ENCODE assay signal across 32 mouse cellular contexts in genomic region chr3:129273156-129273831, GRCm38 (mm10). TPM values are rescaled to one million over a fixed set of nuclear protein-coding genes. Genes with fewer than 3 reads are reported as not detected.
DNase-seq lines count a peak whose midpoint lies in the region; ATAC-seq and TF ChIP-seq lines count a peak whose summit lies in the region.
"Had no signal": no experiment of that assay in that cellular context is flagged by ENCODE, and none has a peak within 500 bp of the region (broad histone marks: within the 10 kb centered on the region; RNA-seq: fewer than 3 reads in every experiment).

No protein-coding gene starts in this region.

- H3K27me3 ChIP-seq in heart, postnatal 0 days (ENCODE audit: control insufficient read depth, insufficient read depth, low read length): no peaks in the 10 kb centered on the region
- no peaks in the 10 kb centered on the region for H3K27me3 ChIP-seq in heart, embryonic 12.5 days (replicated peaks)
- H3K27me3 ChIP-seq in kidney, postnatal 0 days (ENCODE audit: insufficient read depth, low read length): no peaks in the 10 kb centered on the region
- H3K27me3 ChIP-seq in kidney, embryonic 15.5 days: no peaks in the 10 kb centered on the region
- H3K27me3 ChIP-seq in intestine, embryonic 16.5 days (replicated peaks; ENCODE audit: control insufficient read depth, insufficient read depth, low read length): no peaks in the 10 kb centered on the region
- no peaks in the 10 kb centered on the region for H3K27me3 ChIP-seq in small intestine, adult 2 months (ENCODE audit: control insufficient read depth, insufficient read depth, low read length)
- H3K27me3 ChIP-seq: embryonic facial prominence, embryonic 12.5 days; heart, embryonic 13.5 days; hindbrain, embryonic 15.5 days; limb, embryonic 13.5 days; liver, embryonic 13.5 days; megakaryocyte, embryonic 14.5 days; midbrain, embryonic 12.5 days; neural tube, embryonic 13.5 days; Patski had no signal

- peak; percentile 37 for DNase-seq in heart, postnatal 0 days (ENCODE audit: low spot score)
- DNase-seq in kidney, postnatal 0 days (ENCODE audit: low spot score): peak; percentile 35
- DNase-seq in urinary bladder, postnatal 4 days (ENCODE audit: low spot score in 2 of 2): no peak
- DNase-seq in embryo, embryonic 9.5 days (ENCODE audit: extremely low spot score): no peak
- DNase-seq: adrenal gland, postnatal 25 days; cerebellum, adult 8-10 months; cerebellum, postnatal 36 days; gastrocnemius, postnatal 25 days; heart, postnatal 14 days; liver, embryonic 13.5 days; lung, adult 18-20 months; lung, postnatal 4 days; right cerebral cortex, postnatal 4 days; thymus, adult 2 months; thymus, postnatal 4 days had no signal

- ATAC-seq in heart, postnatal 0 days (ENCODE audit: insufficient read depth, low read depth): no peak
- no peak for ATAC-seq in heart, embryonic 12.5 days (ENCODE audit: insufficient number of reproducible peaks, low FRiP score)
- 0 out of 2 replicates have a peak, but pooled peaks have one; percentile 25 for ATAC-seq in kidney, postnatal 0 days (replicated peaks; ENCODE audit: low FRiP score, low read depth)
- ATAC-seq in kidney, embryonic 15.5 days (replicated peaks; ENCODE audit: low FRiP score): no peak
- peak; percentile 91 for ATAC-seq in intestine, embryonic 16.5 days
- ATAC-seq: forebrain, embryonic 14.5 days; inflammation-experienced regulatory T-cells, adult 6 months; lung, postnatal 0 days; Patski had no signal

- no peak overlapping the region for H3K9ac ChIP-seq in heart, postnatal 0 days (replicated peaks; ENCODE audit: low read depth, low read length)
- H3K9ac ChIP-seq in heart, embryonic 12.5 days: no peak overlapping the region
- H3K9ac ChIP-seq in kidney, postnatal 0 days (ENCODE audit: low read depth, low read length): no peak overlapping the region
- H3K9ac ChIP-seq in kidney, embryonic 15.5 days: no peak overlapping the region
- H3K9ac ChIP-seq in intestine, embryonic 16.5 days (ENCODE audit: low read depth, low read length): no peak overlapping the region
- H3K9ac ChIP-seq: embryonic facial prominence, embryonic 12.5 days; heart, embryonic 13.5 days; hindbrain, embryonic 15.5 days; limb, embryonic 13.5 days; liver, embryonic 13.5 days; midbrain, embryonic 12.5 days; neural tube, embryonic 13.5 days had no signal

- H3K4me2 ChIP-seq in heart, postnatal 0 days (ENCODE audit: low read depth, low read length): no peak overlapping the region
- H3K4me2 ChIP-seq in heart, embryonic 12.5 days: no peak overlapping the region
- no peak overlapping the region for H3K4me2 ChIP-seq in kidney, postnatal 0 days (ENCODE audit: low read length)
- H3K4me2 ChIP-seq in kidney, embryonic 15.5 days: no peak overlapping the region
- no peak overlapping the region for H3K4me2 ChIP-seq in intestine, embryonic 16.5 days (ENCODE audit: low read depth, low read length)
- H3K4me2 ChIP-seq: embryonic facial prominence, embryonic 12.5 days; heart, embryonic 13.5 days; hindbrain, embryonic 15.5 days; limb, embryonic 13.5 days; liver, embryonic 13.5 days; midbrain, embryonic 12.5 days; neural tube, embryonic 13.5 days had no signal

- TF ChIP-seq EP300 in heart, postnatal 0 days (IDR thresholded peaks at IDR 0.05; ENCODE audit: low read depth): no peak

- no peaks in the 10 kb centered on the region for H3K9me3 ChIP-seq in heart, postnatal 0 days (replicated peaks; ENCODE audit: control insufficient read depth, low read length)
- no peaks in the 10 kb centered on the region for H3K9me3 ChIP-seq in heart, embryonic 12.5 days (replicated peaks)
- no peaks in the 10 kb centered on the region for H3K9me3 ChIP-seq in kidney, postnatal 0 days (replicated peaks; ENCODE audit: low read length)
- no peaks in the 10 kb centered on the region for H3K9me3 ChIP-seq in kidney, embryonic 15.5 days (replicated peaks)
- no peaks in the 10 kb centered on the region for H3K9me3 ChIP-seq in intestine, embryonic 16.5 days (ENCODE audit: control insufficient read depth, low read length)
- H3K9me3 ChIP-seq: embryonic facial prominence, embryonic 12.5 days; heart, embryonic 13.5 days; hindbrain, embryonic 10.5 days; hindbrain, embryonic 15.5 days; limb, embryonic 13.5 days; liver, embryonic 13.5 days; midbrain, embryonic 12.5 days; neural tube, embryonic 13.5 days had no signal

- no peak for TF ChIP-seq POLR2A in small intestine, adult 2 months (IDR thresholded peaks at IDR 0.05; ENCODE audit: low read depth, low read length)

- TF ChIP-seq CTCF in heart, postnatal 0 days (IDR thresholded peaks at IDR 0.05; ENCODE audit: low read depth): no peak
- TF ChIP-seq CTCF in kidney, postnatal 0 days (IDR thresholded peaks at IDR 0.05; ENCODE audit: low read depth): no peak
- TF ChIP-seq CTCF in small intestine, adult 2 months (IDR thresholded peaks at IDR 0.05; ENCODE audit: extremely low read depth, insufficient read length, insufficient replicate concordance, low read depth, low read length): no peak

- no peak overlapping the region for H3K4me3 ChIP-seq in heart, postnatal 0 days (ENCODE audit: low read depth, low read length)
- no peak overlapping the region for H3K4me3 ChIP-seq in heart, embryonic 12.5 days
- H3K4me3 ChIP-seq in kidney, postnatal 0 days (replicated peaks; ENCODE audit: low read depth, low read length): no peak overlapping the region
- H3K4me3 ChIP-seq in kidney, embryonic 15.5 days (replicated peaks): no peak overlapping the region
- H3K4me3 ChIP-seq in intestine, embryonic 16.5 days (ENCODE audit: low read length): no peak overlapping the region
- no peak overlapping the region for H3K4me3 ChIP-seq in small intestine, adult 2 months (ENCODE audit: low read depth, low read length)
- H3K4me3 ChIP-seq: embryonic facial prominence, embryonic 12.5 days; heart, embryonic 13.5 days; hindbrain, embryonic 10.5 days; hindbrain, embryonic 15.5 days; limb, embryonic 13.5 days; liver, embryonic 13.5 days; megakaryocyte, embryonic 14.5 days; midbrain, embryonic 12.5 days; neural tube, embryonic 13.5 days had no signal

- H3K27ac ChIP-seq in heart, postnatal 0 days (ENCODE audit: low read depth): no peak overlapping the region
- no peak overlapping the region for H3K27ac ChIP-seq in heart, embryonic 12.5 days (ENCODE audit: poor library complexity, severe bottlenecking)
- H3K27ac ChIP-seq in kidney, postnatal 0 days: no peak overlapping the region
- no peak overlapping the region for H3K27ac ChIP-seq in kidney, embryonic 15.5 days
- H3K27ac ChIP-seq in intestine, embryonic 16.5 days (ENCODE audit: low read length): peak overlapping the region; percentile 54
- peak overlapping the region; percentile 62 for H3K27ac ChIP-seq in small intestine, adult 2 months (ENCODE audit: insufficient read depth, low read depth, low read length)
- H3K27ac ChIP-seq: embryonic facial prominence, embryonic 12.5 days; heart, embryonic 13.5 days; hindbrain, embryonic 10.5 days; hindbrain, embryonic 15.5 days; limb, embryonic 13.5 days; liver, embryonic 13.5 days; midbrain, embryonic 12.5 days; neural tube, embryonic 13.5 days had no signal

- H3K4me1 ChIP-seq in heart, postnatal 0 days (ENCODE audit: control insufficient read depth, insufficient read depth): no peaks in the 10 kb centered on the region
- H3K4me1 ChIP-seq in heart, embryonic 12.5 days (replicated peaks): no peaks in the 10 kb centered on the region
- H3K4me1 ChIP-seq in kidney, postnatal 0 days (replicated peaks; ENCODE audit: insufficient read depth, low read length): no peaks in the 10 kb centered on the region
- H3K4me1 ChIP-seq in kidney, embryonic 15.5 days: peaks cover 11% of the 10 kb centered on the region
- no peaks in the 10 kb centered on the region for H3K4me1 ChIP-seq in intestine, embryonic 16.5 days (ENCODE audit: control insufficient read depth, insufficient read depth, low read length)
- H3K4me1 ChIP-seq in small intestine, adult 2 months (ENCODE audit: control insufficient read depth, insufficient read depth, insufficient read length, low read length): peaks cover 6% of the 10 kb centered on the region; the same call in 1 of the 2 replicates
- H3K4me1 ChIP-seq: embryonic facial prominence, embryonic 12.5 days; heart, embryonic 13.5 days; hindbrain, embryonic 15.5 days; limb, embryonic 13.5 days; liver, embryonic 13.5 days; midbrain, embryonic 12.5 days; neural tube, embryonic 13.5 days had no signal

- no peaks in the 10 kb centered on the region for H3K36me3 ChIP-seq in heart, postnatal 0 days (replicated peaks; ENCODE audit: control insufficient read depth, insufficient read depth, low read length)
- no peaks in the 10 kb centered on the region for H3K36me3 ChIP-seq in heart, embryonic 12.5 days
- 0 out of 2 replicates have a peak, but pooled peaks cover 3% of the 10 kb centered on the region for H3K36me3 ChIP-seq in kidney, postnatal 0 days (ENCODE audit: insufficient read depth, low read length)
- peaks cover 5% of the 10 kb centered on the region; the same call in 1 of the 2 replicates for H3K36me3 ChIP-seq in kidney, embryonic 15.5 days
- H3K36me3 ChIP-seq in intestine, embryonic 16.5 days (ENCODE audit: control insufficient read depth, insufficient read depth, low read length): no peaks in the 10 kb centered on the region
- peaks cover 51% of the 10 kb centered on the region for H3K36me3 ChIP-seq in small intestine, adult 2 months (ENCODE audit: control insufficient read depth, insufficient read depth, low read length)
- H3K36me3 ChIP-seq: embryonic facial prominence, embryonic 12.5 days; hindbrain, embryonic 10.5 days; hindbrain, embryonic 15.5 days; limb, embryonic 13.5 days; liver, embryonic 13.5 days; midbrain, embryonic 12.5 days; neural tube, embryonic 13.5 days had no signal

- 65% methylated on average over 6 of the region's 6 CpGs for WGBS in heart, postnatal 0 days
- 67% methylated on average over 6 of the region's 6 CpGs for WGBS in heart, embryonic 12.5 days
- 63% methylated on average over 6 of the region's 6 CpGs for WGBS in kidney, postnatal 0 days
- WGBS in kidney, embryonic 15.5 days: 74% methylated on average over 6 of the region's 6 CpGs
- 54% methylated on average over 6 of the region's 6 CpGs for WGBS in intestine, embryonic 16.5 days
- 27% methylated on average over 6 of the region's 6 CpGs for WGBS in small intestine, adult 2 months

RNA-seq across cellular contexts. Expression of gene Enpep, which starts 59.2 kb away (rescaled TPM):
- 8.4 and 11.2 TPM in 2 replicates for total RNA-seq in heart, postnatal 0 days (2014; rRNA removed; ENCODE audit: low replicate concordance)
- polyA plus RNA-seq in heart, postnatal 0 days (2015; fragmentation: Nextera tagmentation; extraction: Ambion mirVana): 8.3 and 9.0 TPM in 2 replicates
- 14.6 and 15.5 TPM in 2 replicates for polyA plus RNA-seq in heart, embryonic 12.5 days (2016; fragmentation: Nextera tagmentation; extraction: Ambion mirVana)
- polyA plus RNA-seq in kidney, postnatal 0 days (2015; fragmentation: Nextera tagmentation; extraction: Ambion mirVana): 108 and 117 TPM in 2 replicates
- 82.5 and 82.7 TPM in 2 replicates for polyA plus RNA-seq in kidney, embryonic 15.5 days (2015; fragmentation: Nextera tagmentation; extraction: Ambion mirVana)
- 143 and 194 TPM in 2 replicates for polyA plus RNA-seq in intestine, embryonic 16.5 days (2015; fragmentation: Nextera tagmentation; extraction: Ambion mirVana)
- 14.6 and 59.7 TPM in 2 replicates for polyA plus RNA-seq in small intestine, adult 2 months (2012; rRNA removed)
- total RNA-seq: MEL had no signal
- polyA plus RNA-seq: inflammation-experienced regulatory T-cells, adult 6 months had no signal

Comparison
In these comparisons a context has a peak if more than half of its experiments do, and no peak if none do; other contexts are left out.
1. ATAC-seq: peak in kidney, postnatal 0 days (single experiment) and intestine, embryonic 16.5 days (single experiment); none in heart, postnatal 0 days (single experiment), heart, embryonic 12.5 days (single experiment) and kidney, embryonic 15.5 days (single experiment).
2. DNase-seq: peak in heart, postnatal 0 days (single experiment) and kidney, postnatal 0 days (single experiment); none in urinary bladder, postnatal 4 days (0 of 2) and embryo, embryonic 9.5 days (single experiment).
3. H3K27ac ChIP-seq: peak in intestine, embryonic 16.5 days (single experiment) and small intestine, adult 2 months (single experiment); none in heart, postnatal 0 days (single experiment), heart, embryonic 12.5 days (single experiment), kidney, postnatal 0 days (single experiment) and kidney, embryonic 15.5 days (single experiment).